Mouse (Mus musculus): ENCODE data around the gene Ak1. TPM values are rescaled to one million over a fixed set of nuclear protein-coding genes. Genes with fewer than 3 reads are reported as not detected.
A peak's percentile ranks its signal among the peaks of the same experiment; 100 is the strongest.

Gene Ak1
- polyA plus RNA-seq, 1 experiment from 2014 or later: 79.6 TPM

GRCm38 (mm10) chr2:32646379-32647056 is 25.0 kb downstream of the Ak1 start, which contains the start of gene Eng:
Eng (plus strand) TSS chr2:32646595.
- H3K9ac ChIP-seq (replicated peaks): no peak within 1 kb of the TSS

DNA sequence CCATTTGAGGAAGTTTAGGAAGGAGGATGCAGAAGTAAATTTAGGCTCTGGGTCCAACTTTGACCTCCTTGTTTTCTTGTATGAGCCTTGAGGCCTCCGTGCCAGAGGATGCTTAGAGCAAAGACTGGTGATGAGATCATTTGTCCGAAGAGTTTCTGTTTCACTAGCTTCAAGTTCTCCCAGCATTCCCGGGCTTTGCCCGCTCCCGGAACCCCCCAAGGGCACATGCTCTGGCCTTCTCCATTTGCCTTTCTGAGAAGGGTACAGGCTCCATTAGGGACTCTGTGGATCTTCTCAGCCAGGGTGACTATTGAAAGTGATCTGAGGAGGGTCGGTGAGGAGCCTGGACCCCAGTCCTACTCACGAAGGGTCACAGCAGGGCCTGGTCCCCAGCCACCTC is 25.8 kb downstream of the Ak1 start:
- ATAC-seq (replicated peaks): no peak
- Histone ChIP-seq H3K4me1 (no peaks in the 10 kb centered on the region), H3K36me3 (no peaks in the 10 kb centered on the region), H3K4me2 (replicated peaks) (no peak overlapping the region), H3K27me3 (no peaks in the 10 kb centered on the region), H3K4me3 (peak overlapping the region; percentile 14; the same call in 1 of the 2 replicates), H3K9me3 (no peaks in the 10 kb centered on the region), H3K27ac (replicated peaks) (no peak overlapping the region; the same call in 1 of the 2 replicates), H3K9ac (replicated peaks) (no peak overlapping the region)
- 90% methylated on average over 7 of the region's 7 CpGs for WGBS

More at GRCm38 (mm10) chr2:32646379-32647056, 25.0 kb downstream of the Ak1 start, which contains the start of gene Eng:
- Histone ChIP-seq H3K4me1 (no peaks in the 10 kb centered on the region), H3K4me3 (peak within 1 kb of the TSS; percentile 14), H3K27me3 (no peaks in the 10 kb centered on the region), H3K27ac (replicated peaks) (no peak within 1 kb of the TSS; the same call in 1 of the 2 replicates), H3K9me3 (no peaks in the 10 kb centered on the region), H3K36me3 (no peaks in the 10 kb centered on the region), H3K4me2 (replicated peaks) (no peak within 1 kb of the TSS)
- no peak for ATAC-seq (replicated peaks)
- WGBS: 68% methylated on average over 31 of the region's 31 CpGs

DNA sequence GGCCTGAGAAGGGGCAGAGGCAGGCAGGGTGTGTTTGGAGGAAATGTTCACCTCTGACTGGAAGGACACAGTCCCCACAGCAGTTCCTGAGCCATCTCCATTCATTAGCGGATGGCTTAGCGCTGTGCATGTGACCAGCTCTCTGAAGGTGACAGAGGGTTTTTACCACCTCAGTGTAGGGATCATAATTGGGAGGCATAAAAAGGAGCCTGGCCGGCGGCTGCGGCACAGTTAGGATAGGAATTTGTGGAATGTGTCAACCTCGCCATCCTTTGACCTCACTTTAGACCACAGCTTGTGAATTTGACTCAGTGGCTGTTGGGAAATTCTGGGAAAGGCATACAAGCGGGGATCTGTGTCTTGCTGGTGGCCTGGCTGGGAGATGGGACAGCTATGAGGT is 32.2 kb downstream of the Ak1 start:
- H3K4me2 ChIP-seq (replicated peaks): no peak overlapping the region
- H3K4me3 ChIP-seq: no peak overlapping the region
- no peaks in the 10 kb centered on the region for H3K36me3 ChIP-seq
- no peaks in the 10 kb centered on the region for H3K9me3 ChIP-seq
- H3K27me3 ChIP-seq: no peaks in the 10 kb centered on the region
- no peak overlapping the region for H3K9ac ChIP-seq (replicated peaks)
- no peak overlapping the region for H3K27ac ChIP-seq (replicated peaks)
- H3K4me1 ChIP-seq: no peaks in the 10 kb centered on the region
- WGBS: 57% methylated on average over 7 of the region's 7 CpGs
- no peak for ATAC-seq (replicated peaks)

DNA sequence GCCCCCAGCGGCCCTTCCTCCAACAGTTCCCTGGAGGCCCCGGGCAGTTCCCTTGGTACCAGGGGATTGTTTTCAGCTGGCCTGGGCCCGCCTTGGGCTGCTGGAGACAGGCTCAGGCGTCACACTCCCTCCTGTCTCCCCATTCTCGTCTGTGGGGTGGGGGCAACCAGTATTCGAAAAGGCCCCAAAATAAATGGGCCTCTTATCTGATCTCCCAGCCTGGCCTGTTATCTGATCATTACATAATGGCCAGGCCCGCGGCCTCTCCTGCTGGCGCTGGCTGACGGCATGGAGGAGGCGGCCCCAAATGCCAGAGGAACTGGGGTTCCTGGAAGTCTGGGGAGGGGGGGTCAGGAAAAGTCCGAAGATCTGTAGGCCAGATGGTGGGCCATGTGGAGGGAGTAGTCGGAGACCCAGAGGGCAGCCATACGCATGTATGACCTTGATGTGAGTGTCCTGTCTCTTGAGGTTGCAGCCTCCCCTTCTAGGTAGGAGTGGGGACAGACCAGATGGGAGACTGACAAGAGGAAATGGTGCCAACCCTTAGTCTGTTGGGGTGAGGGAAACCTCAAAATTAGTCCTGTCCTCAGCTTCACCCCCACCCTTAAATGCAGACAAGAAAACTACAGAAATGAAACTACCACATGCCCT is 33.3 kb downstream of the Ak1 start:
- H3K9ac ChIP-seq (replicated peaks): no peak overlapping the region
- H3K4me3 ChIP-seq: no peak overlapping the region
- ATAC-seq (replicated peaks): no peak
- 86% methylated on average over 14 of the region's 14 CpGs for WGBS
- H3K4me2 ChIP-seq (replicated peaks): no peak overlapping the region
- H3K9me3 ChIP-seq: no peaks in the 10 kb centered on the region
- H3K27ac ChIP-seq (replicated peaks): no peak overlapping the region; the same call in 1 of the 2 replicates
- no peaks in the 10 kb centered on the region for H3K27me3 ChIP-seq
- no peaks in the 10 kb centered on the region for H3K4me1 ChIP-seq
- H3K36me3 ChIP-seq: no peaks in the 10 kb centered on the region

GRCm38 (mm10) chr2:32655394-32655744 is 33.8 kb downstream of the Ak1 start:
- no peak for ATAC-seq (replicated peaks)
- Histone ChIP-seq H3K4me2 (replicated peaks) (no peak overlapping the region), H3K4me1 (no peaks in the 10 kb centered on the region), H3K36me3 (no peaks in the 10 kb centered on the region), H3K9me3 (no peaks in the 10 kb centered on the region), H3K9ac (replicated peaks) (no peak overlapping the region), H3K4me3 (no peak overlapping the region), H3K27ac (replicated peaks) (no peak overlapping the region), H3K27me3 (no peaks in the 10 kb centered on the region)
- WGBS: 83% methylated on average over 3 of the region's 3 CpGs

DNA sequence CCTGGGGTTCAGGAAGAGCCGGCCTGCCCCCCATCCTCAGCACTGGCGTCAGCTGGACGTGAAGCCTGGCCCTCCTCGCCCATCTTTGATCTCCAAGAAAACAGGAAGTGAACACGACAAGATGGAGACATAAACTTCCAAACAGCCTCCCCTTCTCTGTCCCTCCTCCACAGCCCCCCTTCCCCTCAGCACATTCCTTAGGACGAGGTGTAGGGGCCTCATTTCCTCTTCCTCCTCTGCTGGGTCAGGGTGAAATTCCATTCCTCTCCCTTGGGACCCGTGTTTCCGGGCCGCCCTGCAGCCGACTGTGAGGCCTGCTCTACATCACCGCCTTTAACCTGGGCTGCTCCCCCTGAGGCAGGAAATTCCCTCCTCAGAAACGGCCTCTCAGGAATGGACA is 34.3 kb downstream of the Ak1 start:
- Histone ChIP-seq H3K4me2 (replicated peaks) (no peak overlapping the region), H3K4me1 (no peaks in the 10 kb centered on the region), H3K27ac (replicated peaks) (no peak overlapping the region), H3K36me3 (no peaks in the 10 kb centered on the region), H3K4me3 (no peak overlapping the region), H3K9ac (replicated peaks) (no peak overlapping the region), H3K9me3 (no peaks in the 10 kb centered on the region), H3K27me3 (no peaks in the 10 kb centered on the region)
- WGBS: 81% methylated on average over 12 of the region's 12 CpGs
- ATAC-seq (replicated peaks): no peak

DNA sequence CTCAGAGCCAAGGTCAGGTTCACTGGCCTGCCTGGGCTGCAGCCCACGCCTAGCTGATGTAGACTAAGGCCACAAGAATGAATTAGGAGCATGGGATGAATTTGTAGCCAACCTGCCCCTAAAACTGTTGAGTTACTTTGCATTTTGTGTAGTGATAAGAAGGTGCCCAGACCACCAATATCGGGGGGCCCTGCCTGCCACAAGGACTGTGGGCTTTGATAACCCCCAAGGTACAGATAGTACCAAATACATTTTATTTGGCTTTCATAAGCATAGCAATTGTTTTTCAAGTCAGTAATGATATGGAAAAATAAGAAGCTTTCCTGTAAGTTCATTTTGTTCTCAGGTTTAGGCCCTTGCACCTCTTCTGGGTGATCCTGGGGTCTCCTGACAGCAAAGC is 37.3 kb downstream of the Ak1 start:
- no peaks in the 10 kb centered on the region for H3K27me3 ChIP-seq
- WGBS: 86% methylated on average over 2 of the region's 2 CpGs
- no peak overlapping the region for H3K9ac ChIP-seq (replicated peaks)
- H3K4me1 ChIP-seq: no peaks in the 10 kb centered on the region
- ATAC-seq (replicated peaks): no peak
- no peak overlapping the region for H3K27ac ChIP-seq (replicated peaks)
- H3K4me2 ChIP-seq (replicated peaks): no peak overlapping the region
- no peak overlapping the region for H3K4me3 ChIP-seq
- H3K9me3 ChIP-seq: no peaks in the 10 kb centered on the region
- no peaks in the 10 kb centered on the region for H3K36me3 ChIP-seq

DNA sequence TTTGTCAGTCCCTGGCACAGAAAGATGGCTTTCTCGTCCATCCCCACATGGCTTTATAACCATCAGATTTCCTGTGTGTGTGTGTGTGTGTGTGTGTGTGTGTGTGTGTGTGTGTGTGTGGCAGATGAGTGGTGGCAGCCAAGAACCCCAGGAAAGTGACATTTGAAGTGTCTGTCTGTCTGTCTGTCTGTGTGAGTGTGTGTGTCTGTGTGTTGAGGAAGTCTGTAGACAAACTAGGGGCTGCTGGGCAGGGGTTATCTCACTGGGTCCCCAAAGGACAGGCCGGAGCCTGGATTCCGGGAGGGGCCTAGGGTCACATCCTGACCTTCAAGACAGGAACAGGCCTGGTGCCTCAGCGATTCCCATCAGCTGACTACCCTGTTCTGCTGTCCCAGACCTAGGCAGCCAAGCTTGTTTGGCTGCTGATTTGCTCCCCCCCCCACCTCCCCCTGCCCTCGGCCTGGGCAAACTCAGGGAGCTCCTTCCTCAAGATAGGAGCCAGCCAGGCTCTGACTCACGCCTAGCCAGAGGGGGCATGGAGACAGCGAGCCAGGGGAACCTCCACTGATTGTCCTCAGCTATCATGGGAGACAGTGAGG is 40.0 kb downstream of the Ak1 start:
- Histone ChIP-seq H3K27ac (replicated peaks) (no peak overlapping the region), H3K4me3 (no peak overlapping the region), H3K4me2 (replicated peaks) (no peak overlapping the region), H3K27me3 (no peaks in the 10 kb centered on the region), H3K4me1 (no peaks in the 10 kb centered on the region), H3K9me3 (no peaks in the 10 kb centered on the region), H3K9ac (replicated peaks) (no peak overlapping the region), H3K36me3 (no peaks in the 10 kb centered on the region)
- 76% methylated on average over 7 of the region's 7 CpGs for WGBS
- ATAC-seq (replicated peaks): no peak

DNA sequence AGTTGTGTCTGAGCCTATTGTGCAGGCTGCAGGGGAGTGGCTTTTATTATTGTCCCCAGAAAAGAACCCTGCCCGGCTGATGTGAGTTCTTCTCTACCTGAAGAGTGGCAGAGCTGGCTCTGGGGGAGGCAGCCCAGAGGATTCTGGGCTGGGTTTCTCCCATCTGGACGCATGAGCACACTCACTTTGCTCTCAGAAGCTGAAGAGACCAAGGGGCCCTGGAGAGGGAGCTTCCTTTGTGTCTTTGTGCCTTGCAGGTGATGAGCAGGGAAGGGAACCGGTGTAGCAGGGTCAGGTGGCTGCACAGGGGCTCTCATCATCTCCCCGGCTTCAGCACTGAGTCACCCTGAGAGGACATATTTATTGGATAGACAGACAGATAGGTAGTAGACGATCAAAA is 40.7 kb downstream of the Ak1 start:
- Histone ChIP-seq H3K4me2 (replicated peaks) (no peak overlapping the region), H3K27me3 (no peaks in the 10 kb centered on the region), H3K9me3 (no peaks in the 10 kb centered on the region), H3K4me1 (no peaks in the 10 kb centered on the region), H3K4me3 (no peak overlapping the region), H3K27ac (replicated peaks) (no peak overlapping the region), H3K36me3 (no peaks in the 10 kb centered on the region), H3K9ac (replicated peaks) (no peak overlapping the region)
- no peak for ATAC-seq (replicated peaks)
- WGBS: 51% methylated on average over 5 of the region's 5 CpGs

GRCm38 (mm10) chr2:32665345-32665744 is 43.8 kb downstream of the Ak1 start:
- no peaks in the 10 kb centered on the region for H3K36me3 ChIP-seq
- no peaks in the 10 kb centered on the region for H3K9me3 ChIP-seq
- no peak overlapping the region for H3K27ac ChIP-seq (replicated peaks)
- ATAC-seq (replicated peaks): no peak
- H3K27me3 ChIP-seq: no peaks in the 10 kb centered on the region
- H3K4me2 ChIP-seq (replicated peaks): no peak overlapping the region
- H3K9ac ChIP-seq (replicated peaks): no peak overlapping the region
- 80% methylated on average over 8 of the region's 8 CpGs for WGBS
- H3K4me1 ChIP-seq: no peaks in the 10 kb centered on the region
- H3K4me3 ChIP-seq: no peak overlapping the region

DNA sequence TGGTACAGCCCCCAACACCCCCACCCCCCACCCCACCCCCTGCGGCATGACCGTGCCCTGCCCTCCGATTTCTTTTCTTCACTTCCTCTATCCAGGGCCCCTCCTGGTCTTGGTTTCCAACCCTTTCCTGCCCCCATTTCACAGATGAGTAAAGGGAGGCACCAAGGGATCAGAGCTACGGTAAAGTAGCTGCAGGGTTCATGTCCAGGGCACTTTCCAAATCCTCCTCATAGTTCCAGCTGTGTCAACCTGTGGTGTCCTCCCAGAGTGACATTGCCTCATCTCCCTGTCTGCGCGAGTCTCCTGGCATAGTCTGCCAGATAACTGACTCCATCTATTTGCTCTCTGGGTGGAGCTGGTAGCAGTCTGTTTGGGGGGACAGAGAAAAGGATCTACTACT is 44.3 kb downstream of the Ak1 start:
- no peak for ATAC-seq (replicated peaks)
- whole genome bisulfite sequencing: 92% methylated on average over 6 of the region's 6 CpGs
- Histone ChIP-seq H3K9me3 (no peaks in the 10 kb centered on the region), H3K4me2 (replicated peaks) (no peak overlapping the region), H3K4me1 (no peaks in the 10 kb centered on the region), H3K36me3 (no peaks in the 10 kb centered on the region), H3K9ac (replicated peaks) (no peak overlapping the region), H3K27ac (replicated peaks) (no peak overlapping the region), H3K4me3 (no peak overlapping the region), H3K27me3 (no peaks in the 10 kb centered on the region)

DNA sequence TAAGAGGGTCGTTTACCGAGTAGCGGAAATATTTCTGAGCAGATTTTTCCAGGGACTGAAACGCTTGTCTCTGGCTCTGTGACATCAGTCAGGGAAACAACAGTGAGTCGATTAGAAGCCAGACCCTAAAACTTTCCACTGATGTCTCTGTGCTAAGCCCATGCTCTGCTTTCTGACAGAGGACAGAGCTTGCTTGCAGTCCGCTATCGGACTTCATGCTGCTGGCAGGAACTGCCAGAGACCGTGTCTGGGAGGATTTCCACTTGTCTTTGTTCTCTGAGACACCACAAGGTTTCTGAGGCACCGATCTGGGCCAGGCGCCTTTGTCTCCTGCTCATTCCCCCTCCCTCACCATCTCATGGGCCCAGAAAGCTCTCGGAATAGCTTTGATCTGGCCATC is 46.2 kb downstream of the Ak1 start:
- WGBS: 20% methylated on average over 11 of the region's 11 CpGs
- no peaks in the 10 kb centered on the region for H3K27me3 ChIP-seq
- H3K27ac ChIP-seq (replicated peaks): no peak overlapping the region
- H3K9ac ChIP-seq (replicated peaks): no peak overlapping the region
- no peaks in the 10 kb centered on the region for H3K4me1 ChIP-seq
- no peaks in the 10 kb centered on the region for H3K36me3 ChIP-seq
- no peak for ATAC-seq (replicated peaks)
- H3K4me3 ChIP-seq: no peak overlapping the region
- H3K9me3 ChIP-seq: no peaks in the 10 kb centered on the region
- H3K4me2 ChIP-seq (replicated peaks): no peak overlapping the region

Data from forebrain, embryonic 15.5 days (tissue).